Mouse (Mus musculus): ENCODE measurements around the gene Gtpbp1.
"Not testable (repeated sequence)": the region's sequence is repeated elsewhere in the genome, so short reads cannot be mapped to it uniquely, and the experiment has no call there.

Gtpbp1 gene

GRCm38 (mm10) chr15:79690426-79691022, at the start of gene Gtpbp1:
TSS of gene Gtpbp1 (plus strand) at chr15:79690845.
- DNase-seq = peak; percentile 100

GRCm38 (mm10) chr15:79641135-79641817, 49.4 kb upstream of the Gtpbp1 start:
- DNase-seq = peak; percentile 27

GRCm38 (mm10) chr15:79645483-79645882, 45.2 kb upstream of the Gtpbp1 start:
- no peak for DNase-seq

GRCm38 (mm10) chr15:79648130-79648529, 42.5 kb upstream of the Gtpbp1 start:
- DNase-seq = no peak

- no peak for DNase-seq
Observed at GRCm38 (mm10) chr15:79650569-79650968, 40.1 kb upstream of the Gtpbp1 start.

- DNase-seq = no peak
Observed at GRCm38 (mm10) chr15:79651481-79651880, 39.2 kb upstream of the Gtpbp1 start.

GRCm38 (mm10) chr15:79656451-79656850, 34.2 kb upstream of the Gtpbp1 start:
- DNase-seq = no peak

GRCm38 (mm10) chr15:79657837-79658530, 32.7 kb upstream of the Gtpbp1 start:
- DNase-seq = peak; percentile 82

- peak; percentile 93 for DNase-seq
Observed at GRCm38 (mm10) chr15:79658531-79659375, 31.9 kb upstream of the Gtpbp1 start, which contains the start of the genes Fam227a and Cby1. TSS of gene Fam227a (minus strand) at chr15:79658956. TSS of gene Cby1 (plus strand) at chr15:79659199.

GRCm38 (mm10) chr15:79661852-79662251, 28.8 kb upstream of the Gtpbp1 start:
- no peak for DNase-seq

- DNase-seq = peak; percentile 58
Observed at GRCm38 (mm10) chr15:79664666-79665065, 26.0 kb upstream of the Gtpbp1 start.

- no peak for DNase-seq
Observed at GRCm38 (mm10) chr15:79669195-79669594, 21.4 kb upstream of the Gtpbp1 start.

- DNase-seq = peak; percentile 90
Observed at GRCm38 (mm10) chr15:79670249-79670971, 20.2 kb upstream of the Gtpbp1 start, which contains the start of gene Tomm22. TSS of gene Tomm22 (plus strand) at chr15:79670861.

GRCm38 (mm10) chr15:79670972-79671299, 19.7 kb upstream of the Gtpbp1 start:
- DNase-seq = no peak

GRCm38 (mm10) chr15:79671828-79672348, 18.8 kb upstream of the Gtpbp1 start:
- DNase-seq = not testable (repeated sequence)

GRCm38 (mm10) chr15:79677936-79678335, 12.7 kb upstream of the Gtpbp1 start:
- no peak for DNase-seq

GRCm38 (mm10) chr15:79681973-79682372, 8.7 kb upstream of the Gtpbp1 start:
- no peak for DNase-seq

- no peak for DNase-seq
Observed at GRCm38 (mm10) chr15:79683146-79683545, 7.5 kb upstream of the Gtpbp1 start.

- DNase-seq = no peak
Observed at GRCm38 (mm10) chr15:79683707-79684465, 6.8 kb upstream of the Gtpbp1 start.

GRCm38 (mm10) chr15:79684616-79685015, 6.0 kb upstream of the Gtpbp1 start:
- DNase-seq = no peak

- no peak for DNase-seq
Observed at GRCm38 (mm10) chr15:79685141-79685641, 5.5 kb upstream of the Gtpbp1 start.
